Mouse (Mus musculus) right cerebral cortex, adult 18-20 months (tissue): ENCODE measurements at regions not wholly inside any gene's neighbourhood (a gene's known extent, or its start where the extent isn't known, plus 50 kb on each side); places are given as distances from the start of the nearest gene placed in this dataset.

Source experiments
- DNase-seq: peaks from one replicate; pipeline ENCODE4 v3.0.0; 2022; ENCODE audit warnings: mixed read lengths

GRCm38 (mm10) chr2:79137694-79138171 lies 117.5 kb upstream of the Itga4 start:
- DNase-seq, result no peak

GRCm38 (mm10) chr2:79138368-79139109 lies 116.7 kb upstream of the Itga4 start:
- DNase-seq, result no peak

- no peak for DNase-seq
These were observed 113.3 kb upstream of the Itga4 start for GRCm38 (mm10) chr2:79141961-79142360.

- DNase-seq, result no peak
These were observed 112.0 kb upstream of the Itga4 start for GRCm38 (mm10) chr2:79143196-79143595.

- DNase-seq, result no peak
These were observed 109.3 kb upstream of the Itga4 start for GRCm38 (mm10) chr2:79145897-79146296.

GRCm38 (mm10) chr2:79146563-79146962 lies 108.7 kb upstream of the Itga4 start:
- no peak for DNase-seq

GRCm38 (mm10) chr2:79149012-79149698 lies 106.1 kb upstream of the Itga4 start:
- DNase-seq, result peak; percentile 42

- no peak for DNase-seq
These were observed 103.6 kb upstream of the Itga4 start for GRCm38 (mm10) chr2:79151610-79152009.

GRCm38 (mm10) chr2:79152031-79152694 lies 103.1 kb upstream of the Itga4 start:
- no peak for DNase-seq

GRCm38 (mm10) chr2:79152695-79153057 lies 102.5 kb upstream of the Itga4 start:
- DNase-seq, result no peak

GRCm38 (mm10) chr2:79153070-79153469 lies 102.2 kb upstream of the Itga4 start:
- no peak for DNase-seq

- DNase-seq, result no peak
These were observed 96.7 kb upstream of the Itga4 start for GRCm38 (mm10) chr2:79158450-79159055.

- DNase-seq, result no peak
These were observed 95.9 kb upstream of the Itga4 start for GRCm38 (mm10) chr2:79159336-79159735.

GRCm38 (mm10) chr2:79172967-79173919 lies 82.0 kb upstream of the Itga4 start:
- DNase-seq, result no peak

- DNase-seq, result no peak
These were observed 80.9 kb upstream of the Itga4 start for GRCm38 (mm10) chr2:79174282-79174681.

- DNase-seq, result no peak
These were observed 74.4 kb upstream of the Itga4 start for GRCm38 (mm10) chr2:79180782-79181181.

- DNase-seq, result no peak
These were observed 72.1 kb upstream of the Itga4 start for GRCm38 (mm10) chr2:79183034-79183630.

GRCm38 (mm10) chr2:79185234-79186101 lies 69.8 kb upstream of the Itga4 start:
- DNase-seq, result no peak

GRCm38 (mm10) chr2:79186878-79187277 lies 68.3 kb upstream of the Itga4 start:
- DNase-seq, result no peak

- no peak for DNase-seq
These were observed 66.6 kb upstream of the Itga4 start for GRCm38 (mm10) chr2:79188511-79189193.
